Mouse (Mus musculus) cerebellum, adult 2 months (tissue): ENCODE data around the gene Myoz2.

ENCODE experiments used
- CTCF ChIP-seq: fragments of 200-500 bp; IDR thresholded peaks from 2 replicates; pipeline ENCODE4 v1.5.1; 2011; ENCODE audit warnings: low read depth, mild to moderate bottlenecking, control low read depth, low read length, moderate library complexity, borderline replicate concordance; ENCODE audit not compliant: insufficient read depth
- POLR2A ChIP-seq: fragments of 200-500 bp; IDR thresholded peaks from 2 replicates; pipeline ENCODE4 v1.6.1; 2011; ENCODE audit warnings: low read length, control low read depth, borderline replicate concordance; ENCODE audit not compliant: insufficient read depth

- TF ChIP-seq POLR2A (no peak), CTCF (no peak)
Observed at GRCm38 (mm10) chr3:123075759-123076158, 40.9 kb upstream of the Myoz2 start.
